Mouse (Mus musculus) forelimb bud, embryonic 11.5 days (tissue): ENCODE data around the gene Gm42878.

Source experiments
- DNase-seq: peaks from one replicate; pipeline ENCODE4 v3.0.0-alpha.2; 2012; ENCODE audit warnings: low read depth, low spot score

Gm42878 gene

GRCm38 (mm10) chr5:121500719-121501118 lies 44.6 kb downstream of the Gm42878 start:
- no peak for DNase-seq

- no peak for DNase-seq
These were observed 52.0 kb downstream of the Gm42878 start for GRCm38 (mm10) chr5:121493305-121493704.

DNA sequence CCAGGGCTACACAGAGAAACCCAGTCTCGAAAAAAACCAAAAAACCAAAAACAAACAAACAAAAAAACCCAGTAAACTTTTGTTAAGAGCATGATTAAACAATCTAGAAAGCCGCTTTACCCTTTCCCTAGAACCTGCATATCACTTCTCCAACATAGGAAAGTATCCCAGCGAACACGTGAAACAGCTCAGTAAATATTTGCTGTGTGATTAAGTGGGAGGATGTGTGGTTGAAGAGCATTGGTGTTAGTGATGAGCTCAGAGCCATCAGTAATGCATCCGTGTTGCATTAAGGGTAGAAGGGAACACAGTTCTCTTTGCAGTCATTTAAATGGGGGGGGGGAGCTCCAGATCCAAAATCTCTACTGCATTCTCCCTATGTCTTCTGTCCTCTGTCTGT lies 60.5 kb downstream of the Gm42878 start:
- no peak for DNase-seq

DNA sequence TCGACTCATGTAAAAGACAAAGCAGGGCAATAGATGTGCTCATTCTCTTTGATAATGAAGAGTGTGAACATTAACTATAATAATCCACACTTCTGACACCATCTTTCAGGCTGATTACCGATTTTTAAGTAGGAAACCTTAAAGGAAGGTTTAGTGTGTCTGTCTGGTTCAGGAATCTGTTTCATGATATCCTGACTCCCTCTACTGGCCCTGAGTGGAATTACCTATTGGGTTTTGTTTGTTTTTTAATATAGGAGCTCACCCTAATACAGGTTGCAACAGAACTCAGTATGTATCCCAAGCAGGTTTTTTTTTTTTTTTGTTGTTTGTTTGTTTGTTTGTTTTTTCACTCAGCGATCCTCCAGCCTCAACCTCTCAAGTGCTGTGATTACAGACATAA lies 67.6 kb downstream of the Gm42878 start:
- DNase-seq: peak; percentile 65

GRCm38 (mm10) chr5:121476040-121476439 lies 69.2 kb downstream of the Gm42878 start:
- no peak for DNase-seq

DNA sequence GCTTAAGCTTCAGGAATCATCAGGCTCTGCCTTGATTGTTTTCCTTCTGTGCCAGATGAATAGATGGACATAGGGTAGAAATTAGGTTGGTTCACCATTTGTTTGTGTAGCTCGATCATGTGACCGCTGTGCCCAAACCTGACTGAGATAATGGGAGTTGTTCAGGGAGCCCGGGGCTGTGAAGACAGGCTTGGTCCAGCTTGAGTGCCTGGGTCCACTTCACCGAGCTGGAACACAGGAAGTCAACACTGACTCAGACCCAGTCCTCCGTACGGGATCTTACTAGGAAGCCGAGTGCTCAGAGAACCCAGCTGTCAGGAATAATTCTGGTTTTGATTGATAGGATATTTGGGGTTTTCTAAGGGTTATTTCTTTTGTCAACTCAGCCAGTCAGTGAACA lies 70.7 kb downstream of the Gm42878 start:
- DNase-seq: no peak

DNA sequence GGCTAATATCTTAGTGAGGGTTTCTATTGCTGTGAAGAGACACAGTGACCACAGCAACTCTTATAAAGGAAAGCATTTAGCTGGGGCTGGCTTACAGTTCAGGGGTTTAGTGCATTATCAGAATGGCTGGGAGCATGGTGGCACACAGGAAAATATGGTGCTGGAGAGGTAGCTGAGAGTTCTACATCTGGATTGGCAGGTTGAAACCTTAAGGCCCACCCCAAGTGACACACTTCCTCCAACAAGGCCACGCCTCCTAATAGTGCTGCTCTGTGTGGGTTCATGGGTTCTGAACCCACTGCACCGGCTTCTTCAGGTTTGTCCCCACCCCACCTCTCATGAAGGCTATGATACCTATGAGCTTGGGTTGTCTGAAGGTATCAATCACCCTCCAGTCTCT lies 72.9 kb downstream of the Gm42878 start:
- DNase-seq: no peak

DNA sequence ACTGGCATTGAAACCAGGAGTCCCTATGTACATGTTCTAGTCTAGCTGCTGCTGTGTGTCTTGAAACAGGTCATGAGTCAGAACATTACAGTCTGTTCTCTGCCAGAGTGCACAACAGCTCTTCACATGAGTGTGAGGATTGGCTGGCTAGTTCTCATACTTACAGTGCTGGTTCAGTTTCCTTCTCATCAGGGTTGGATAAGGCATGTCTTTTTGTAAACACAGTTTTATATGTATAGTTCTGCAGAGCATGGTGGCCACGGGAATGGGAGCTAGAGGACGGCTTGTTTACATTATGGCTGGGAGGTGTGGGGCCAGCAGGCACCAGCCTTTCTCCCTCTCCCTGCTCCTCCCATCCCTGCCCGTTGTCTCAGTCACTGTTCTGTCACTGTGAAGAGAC lies 75.7 kb downstream of the Gm42878 start:
- DNase-seq: no peak
